ENCODE assay signal across 9 mouse cellular contexts in the genomic region with DNA sequence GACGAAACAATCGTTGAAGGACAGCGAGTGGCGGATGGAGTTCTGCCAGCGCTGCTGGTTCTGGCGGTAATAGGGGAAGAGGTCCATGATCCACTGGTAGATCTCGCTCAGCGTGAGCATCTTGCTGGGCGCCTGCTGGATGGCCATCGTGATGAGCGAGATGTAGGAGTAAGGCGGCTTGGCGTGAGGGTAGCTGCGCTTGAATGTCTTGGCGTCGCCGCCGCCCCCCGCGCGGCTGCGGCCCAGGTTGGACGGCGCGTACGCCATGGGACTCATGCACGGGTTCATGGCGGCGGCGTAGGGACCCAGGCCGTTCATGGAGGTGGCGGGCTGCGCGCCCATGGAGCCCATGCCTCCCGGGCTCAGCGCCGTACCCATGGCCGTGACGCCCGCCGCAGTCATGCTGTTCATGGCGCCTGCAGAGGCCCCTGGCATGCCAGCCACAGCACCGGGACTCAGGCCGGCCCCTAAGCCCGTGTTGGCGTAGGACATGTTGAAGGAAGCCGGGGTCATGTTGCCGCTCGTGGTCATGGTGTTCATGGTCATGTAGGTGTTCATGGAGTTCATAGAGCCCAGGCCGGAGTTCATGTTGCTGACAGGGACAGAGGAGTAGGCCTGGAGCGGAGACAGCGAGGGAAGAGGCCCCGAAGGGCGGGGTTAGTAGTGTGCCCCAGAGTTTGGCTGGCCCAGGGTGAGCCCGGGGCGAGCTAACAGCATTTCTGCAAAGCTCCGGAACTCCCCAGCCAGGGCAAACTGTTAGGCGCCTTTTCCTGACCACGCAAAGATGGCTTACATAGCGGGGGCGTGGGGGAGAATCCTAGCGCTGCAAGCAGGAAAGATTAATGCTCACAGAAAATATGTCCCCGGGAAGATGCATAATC. TPM values are rescaled to one million over a fixed set of nuclear protein-coding genes. Genes with fewer than 3 reads are reported as not detected.
A peak's percentile ranks its signal among the peaks of the same experiment; 100 is the strongest.
DNase-seq lines count a peak whose midpoint lies in the region; ATAC-seq and TF ChIP-seq lines count a peak whose summit lies in the region.
"Had no signal": no experiment of that assay in that cellular context is flagged by ENCODE, and none has a peak within 500 bp of the region (broad histone marks: within the 10 kb centered on the region; RNA-seq: fewer than 3 reads in every experiment).

No protein-coding gene starts in this region.

- no peak for DNase-seq in kidney, adult 8-10 months
- peak; percentile 64 for DNase-seq in hindbrain, embryonic 10.5 days (ENCODE audit: low spot score)
- DNase-seq in spleen, adult 12 weeks (ENCODE audit: low spot score), result no peak
- DNase-seq in cerebellum, postnatal 4 days (ENCODE audit: low spot score in 2 of 2), result no peak
- DNase-seq in adrenal gland, postnatal 14 days, result no peak

- ATAC-seq in kidney, embryonic 16.5 days (ENCODE audit: low FRiP score, low TSS enrichment), result no peak
- ATAC-seq in liver, embryonic 16.5 days (ENCODE audit: low read depth), result peak; percentile 22; the same call in 1 of the 2 replicates

- no peak overlapping the region for H3K27ac ChIP-seq in kidney, embryonic 16.5 days (ENCODE audit: low read length)
- 0 out of 2 replicates have a peak overlapping the region, but pooled peaks have one; percentile 31 for H3K27ac ChIP-seq in hindbrain, embryonic 10.5 days
- H3K27ac ChIP-seq in liver, embryonic 16.5 days (ENCODE audit: low read length), result no peak overlapping the region; the same call in 1 of the 2 replicates
- 0 out of 2 replicates have a peak overlapping the region, but pooled peaks have one; percentile 1 for H3K27ac ChIP-seq in small intestine, adult 2 months (ENCODE audit: insufficient read depth, low read depth, low read length)

- H3K27me3 ChIP-seq in kidney, embryonic 16.5 days (ENCODE audit: insufficient read depth, low read length), result peaks cover 82% of the 10 kb centered on the region
- peaks cover 100% of the 10 kb centered on the region for H3K27me3 ChIP-seq in hindbrain, embryonic 10.5 days (ENCODE audit: insufficient read depth, poor library complexity, severe bottlenecking)
- H3K27me3 ChIP-seq in liver, embryonic 16.5 days (ENCODE audit: control insufficient read depth, insufficient read depth, low read depth, low read length), result peaks cover 93% of the 10 kb centered on the region
- peaks cover 25% of the 10 kb centered on the region for H3K27me3 ChIP-seq in small intestine, adult 2 months (ENCODE audit: control insufficient read depth, insufficient read depth, low read length)

- peak overlapping the region; percentile 29 for H3K4me2 ChIP-seq in kidney, embryonic 16.5 days (replicated peaks; ENCODE audit: low read depth, low read length)
- peak overlapping the region; percentile 35 for H3K4me2 ChIP-seq in liver, embryonic 16.5 days (ENCODE audit: low read depth, low read length)

- peaks cover 38% of the 10 kb centered on the region for H3K4me1 ChIP-seq in kidney, embryonic 16.5 days (ENCODE audit: insufficient read depth, low read length)
- H3K4me1 ChIP-seq in hindbrain, embryonic 10.5 days (replicated peaks), result peaks cover 51% of the 10 kb centered on the region
- H3K4me1 ChIP-seq in liver, embryonic 16.5 days (ENCODE audit: control insufficient read depth, low read depth, low read length), result no peaks in the 10 kb centered on the region; the same call in 1 of the 2 replicates
- no peaks in the 10 kb centered on the region; the same call in 1 of the 2 replicates for H3K4me1 ChIP-seq in small intestine, adult 2 months (ENCODE audit: control insufficient read depth, insufficient read depth, insufficient read length, low read length)

- no peak for TF ChIP-seq CTCF in small intestine, adult 2 months (IDR thresholded peaks at IDR 0.05; ENCODE audit: extremely low read depth, insufficient read length, insufficient replicate concordance, low read depth, low read length)

- 2% methylated on average over 63 of the region's 63 CpGs for WGBS in kidney, embryonic 16.5 days
- 2% methylated on average over 63 of the region's 63 CpGs for WGBS in hindbrain, embryonic 10.5 days
- 3% methylated on average over 63 of the region's 63 CpGs for WGBS in liver, embryonic 16.5 days (ENCODE audit: insufficient replicate concordance)
- 3% methylated on average over 63 of the region's 63 CpGs for WGBS in small intestine, adult 2 months

- no peak for TF ChIP-seq POLR2A in small intestine, adult 2 months (IDR thresholded peaks at IDR 0.05; ENCODE audit: low read depth, low read length)

- H3K9me3 ChIP-seq in kidney, embryonic 16.5 days (ENCODE audit: low read length), result no peaks in the 10 kb centered on the region
- H3K9me3 ChIP-seq in hindbrain, embryonic 10.5 days, result no peaks in the 10 kb centered on the region
- H3K9me3 ChIP-seq in liver, embryonic 16.5 days (replicated peaks; ENCODE audit: control insufficient read depth, low read length), result no peaks in the 10 kb centered on the region

- peak overlapping the region; percentile 24 for H3K4me3 ChIP-seq in kidney, embryonic 16.5 days (ENCODE audit: low read length)
- H3K4me3 ChIP-seq in hindbrain, embryonic 10.5 days, result peak overlapping the region; percentile 38
- peak overlapping the region; percentile 13 for H3K4me3 ChIP-seq in liver, embryonic 16.5 days (ENCODE audit: low read depth, low read length)
- H3K4me3 ChIP-seq in small intestine, adult 2 months (ENCODE audit: low read depth, low read length), result peak overlapping the region; percentile 62
- H3K4me3 ChIP-seq: erythroblast, embryonic 14.5 days had no signal

- H3K9ac ChIP-seq in kidney, embryonic 16.5 days (replicated peaks; ENCODE audit: low read length), result no peak overlapping the region
- peak overlapping the region; percentile 16; the same call in 1 of the 2 replicates for H3K9ac ChIP-seq in liver, embryonic 16.5 days (ENCODE audit: low read depth, low read length)

- no peaks in the 10 kb centered on the region for H3K36me3 ChIP-seq in kidney, embryonic 16.5 days (ENCODE audit: insufficient read depth, low read length)
- no peaks in the 10 kb centered on the region for H3K36me3 ChIP-seq in hindbrain, embryonic 10.5 days
- H3K36me3 ChIP-seq in liver, embryonic 16.5 days (ENCODE audit: control insufficient read depth, insufficient read depth), result no peaks in the 10 kb centered on the region
- H3K36me3 ChIP-seq in small intestine, adult 2 months (ENCODE audit: control insufficient read depth, insufficient read depth, low read length), result no peaks in the 10 kb centered on the region

RNA-seq across cellular contexts. Expression of a gene that starts 3.7 kb away (rescaled TPM):
- 0.86 and 1.2 TPM in 2 replicates for polyA plus RNA-seq in kidney, embryonic 16.5 days (2015; fragmentation: Nextera tagmentation; extraction: Ambion mirVana)
- polyA plus RNA-seq in hindbrain, embryonic 10.5 days (2016; fragmentation: Nextera tagmentation; extraction: Ambion mirVana), result 1.2 and 1.6 TPM in 2 replicates
- polyA plus RNA-seq in liver, embryonic 16.5 days (2015; fragmentation: Nextera tagmentation; extraction: Ambion mirVana), result 0.72 and 0.74 TPM in 2 replicates
- 17.0 and 17.7 TPM in 2 replicates for polyA plus RNA-seq in small intestine, adult 2 months (2012; rRNA removed)
- 0.11 and 1.9 TPM in 2 replicates for total RNA-seq in adrenal gland, postnatal 14 days (2021)
- polyA plus RNA-seq: erythroblast, embryonic 14.5 days had no signal

RNA-seq across cellular contexts. Expression of a gene that starts 20.9 kb away (rescaled TPM):
- 0.15 and 0.17 TPM in 2 replicates for polyA plus RNA-seq in kidney, embryonic 16.5 days (2015; fragmentation: Nextera tagmentation; extraction: Ambion mirVana)
- 0.58 and 0.59 TPM in 2 replicates for polyA plus RNA-seq in hindbrain, embryonic 10.5 days (2016; fragmentation: Nextera tagmentation; extraction: Ambion mirVana)
- 0.06 and 0.08 TPM in 2 replicates for polyA plus RNA-seq in liver, embryonic 16.5 days (2015; fragmentation: Nextera tagmentation; extraction: Ambion mirVana)
- polyA plus RNA-seq in small intestine, adult 2 months (2012; rRNA removed), result 0.72 and 1.3 TPM in 2 replicates
- not detected in 2 replicates for total RNA-seq in adrenal gland, postnatal 14 days (2021)
- polyA plus RNA-seq: erythroblast, embryonic 14.5 days had no signal

Comparison
In these comparisons a context has a peak if more than half of its experiments do, and no peak if none do; other contexts are left out.
1. H3K27ac ChIP-seq: peak in hindbrain, embryonic 10.5 days (single experiment) and small intestine, adult 2 months (single experiment); none in kidney, embryonic 16.5 days (single experiment) and liver, embryonic 16.5 days (single experiment).
2. Peak in every context shown above with its lines, with median percentiles within 50 percentile points of each other: H3K4me3 ChIP-seq.